8 mouse cellular contexts compared by ENCODE assay signal in the genomic region with DNA sequence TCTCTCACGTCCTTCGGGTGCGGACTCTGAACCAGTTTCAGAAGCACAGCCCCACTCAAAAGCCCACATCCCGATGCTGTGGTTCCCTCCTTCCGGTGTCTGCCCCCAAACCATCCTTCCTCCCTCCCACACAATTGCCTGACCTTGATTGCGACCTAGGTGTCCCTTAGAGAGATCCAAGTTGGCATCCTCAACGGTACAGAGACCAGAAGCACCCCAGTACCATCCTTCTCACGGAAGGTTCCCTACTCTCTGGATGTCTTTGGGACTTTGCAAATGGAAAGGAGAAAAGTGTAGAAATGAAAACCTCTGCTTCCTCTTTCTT. TPM values are rescaled to one million over a fixed set of nuclear protein-coding genes. Genes with fewer than 3 reads are reported as not detected.
DNase-seq lines count a peak whose midpoint lies in the region; ATAC-seq and TF ChIP-seq lines count a peak whose summit lies in the region.

No protein-coding gene starts in this region.

- peak overlapping the region; percentile 71 for H3K4me3 ChIP-seq in gastrocnemius, adult 2 months
- peak overlapping the region; percentile 48 for H3K4me3 ChIP-seq in thymus, adult 2 months (ENCODE audit: control insufficient read depth, insufficient read depth, low read length)
- peak overlapping the region; percentile 55 to 81 for H3K4me3 ChIP-seq in liver, embryonic 14.5 days (ENCODE audit: insufficient read depth in 1 of 2, low read depth in 2 of 2, low read length in 2 of 2)

- H3K36me3 ChIP-seq in thymus, adult 2 months (ENCODE audit: control insufficient read depth, insufficient read depth, low read length): no peaks in the 10 kb centered on the region
- H3K36me3 ChIP-seq in liver, embryonic 14.5 days (replicated peaks; ENCODE audit: control insufficient read depth, insufficient read depth, low read depth): no peaks in the 10 kb centered on the region

- H3K9me3 ChIP-seq in liver, embryonic 14.5 days (ENCODE audit: control insufficient read depth, low read length): no peaks in the 10 kb centered on the region

- TF ChIP-seq POLR2A in thymus, adult 2 months (IDR thresholded peaks at IDR 0.05; ENCODE audit: control insufficient read depth, extremely low read depth, insufficient read depth, low read length, poor library complexity): 0 out of 2 replicates have a peak, but pooled peaks have one; percentile 8

- DNase-seq in gastrocnemius, adult 2 months: no peak
- DNase-seq in gastrocnemius, postnatal 36 days: no peak
- DNase-seq in thymus, adult 2 months: peak; percentile 78
- DNase-seq in thymus, postnatal 25 days: no peak
- no peak for DNase-seq in liver, embryonic 14.5 days (ENCODE audit: low read depth in 3 of 3, low spot score in 3 of 3)
- DNase-seq in right cerebral cortex, postnatal 14 days: no peak
- DNase-seq in gastrocnemius, adult 8-10 months (ENCODE audit: low spot score in 2 of 2): no peak
- no peak for DNase-seq in ovary, adult 18-20 months (ENCODE audit: low spot score)

- peak overlapping the region; percentile 90 for H3K27ac ChIP-seq in gastrocnemius, adult 2 months
- H3K27ac ChIP-seq in thymus, adult 2 months (ENCODE audit: control insufficient read depth, insufficient read depth, low read length): peak overlapping the region; percentile 77
- H3K27ac ChIP-seq in liver, embryonic 14.5 days: no peak overlapping the region

- TF ChIP-seq CTCF in gastrocnemius, adult 2 months (IDR thresholded peaks at IDR 0.05): no peak
- 0 out of 2 replicates have a peak, but pooled peaks have one; percentile 15 for TF ChIP-seq CTCF in thymus, adult 2 months (IDR thresholded peaks at IDR 0.05; ENCODE audit: borderline replicate concordance, control insufficient read depth, extremely low read depth, insufficient read depth, low read length, poor library complexity)
- TF ChIP-seq CTCF in liver, embryonic 14.5 days (IDR thresholded peaks at IDR 0.05; ENCODE audit: low read depth): no peak

- peak overlapping the region; percentile 64 for H3K9ac ChIP-seq in liver, embryonic 14.5 days (replicated peaks)

- H3K4me2 ChIP-seq in liver, embryonic 14.5 days (ENCODE audit: low read depth): peak overlapping the region; percentile 66

- H3K4me1 ChIP-seq in thymus, adult 2 months (replicated peaks; ENCODE audit: control insufficient read depth, insufficient read depth, low read length): peaks cover 21% of the 10 kb centered on the region
- peaks cover 0 to 13% of the 10 kb centered on the region in 2 experiments; a peak in 2 of 4 replicates for H3K4me1 ChIP-seq in liver, embryonic 14.5 days (replicated peaks; ENCODE audit: control insufficient read depth in 2 of 2, insufficient read depth in 2 of 2, low read length in 1 of 2)

- no peak for TF ChIP-seq EP300 in liver, embryonic 14.5 days (IDR thresholded peaks at IDR 0.05; ENCODE audit: low read depth)

- intact Hi-C loops in gastrocnemius, adult 2 months (cut with DNase I): loop anchor here (1.0 kb wide), 1 partner anchor 36 kb away; no protein-coding TSS in a partner anchor
- intact Hi-C loops in gastrocnemius, postnatal 36 days (cut with DNase I): loop anchor here (2.0 kb wide), 1 partner anchor 32 kb away; no protein-coding TSS in a partner anchor

- H3K27me3 ChIP-seq in thymus, adult 2 months (ENCODE audit: control insufficient read depth, insufficient read depth, low read length): no peaks in the 10 kb centered on the region
- H3K27me3 ChIP-seq in liver, embryonic 14.5 days (ENCODE audit: control insufficient read depth, insufficient read depth, low read length): no peaks in the 10 kb centered on the region

- no peak; the same call in 1 of the 2 replicates for ATAC-seq in liver, embryonic 14.5 days (ENCODE audit: insufficient read depth)

- 7% methylated on average over 8 of the region's 8 CpGs for WGBS in thymus, adult 2 months
- WGBS in liver, embryonic 14.5 days (ENCODE audit: insufficient replicate concordance): 23% methylated on average over 8 of the region's 8 CpGs

RNA-seq across cellular contexts. Expression of gene Sit1, which starts 5.0 kb away (rescaled TPM):
- not detected for total RNA-seq in gastrocnemius, adult 2 months (2021)
- total RNA-seq in gastrocnemius, postnatal 36 days (2021): not detected
- 187 and 239 TPM in 2 replicates for polyA plus RNA-seq in thymus, adult 2 months (2012; rRNA removed)
- 0.04 TPM in 1 of 2 replicates, not detected in the other for polyA plus RNA-seq in liver, embryonic 14.5 days (2012; rRNA removed)
- not detected in 2 replicates for polyA plus RNA-seq in liver, embryonic 14.5 days (2014; fragmentation: Nextera tagmentation; extraction: Ambion mirVana)
- total RNA-seq in gastrocnemius, adult 8-10 months (2022): not detected

RNA-seq across cellular contexts. Expression of gene Ccdc107, which starts 14.2 kb away (rescaled TPM):
- total RNA-seq in gastrocnemius, adult 2 months (2021): 10 to 100 TPM; 26.3 to 27.8 TPM
- 10 to 100 TPM; 19.8 to 22.4 TPM for total RNA-seq in gastrocnemius, postnatal 36 days (2021)
- 330 and 367 TPM in 2 replicates for polyA plus RNA-seq in thymus, adult 2 months (2012; rRNA removed)
- 11.8 and 27.6 TPM in 2 replicates for polyA plus RNA-seq in liver, embryonic 14.5 days (2012; rRNA removed)
- polyA plus RNA-seq in liver, embryonic 14.5 days (2014; fragmentation: Nextera tagmentation; extraction: Ambion mirVana): 32.1 and 36.7 TPM in 2 replicates
- 10 to 100 TPM; 19.2 to 34.9 (median 25.5) TPM for total RNA-seq in gastrocnemius, adult 8-10 months (2022)

RNA-seq across cellular contexts. Expression of gene Arhgef39, which starts 21.0 kb away (rescaled TPM):
- total RNA-seq in gastrocnemius, adult 2 months (2021): not detected
- under 1 TPM in 1 of 2 experiments, not detected in 1; 0.32 TPM for total RNA-seq in gastrocnemius, postnatal 36 days (2021)
- polyA plus RNA-seq in thymus, adult 2 months (2012; rRNA removed): 105 and 108 TPM in 2 replicates
- 37.5 and 42.5 TPM in 2 replicates for polyA plus RNA-seq in liver, embryonic 14.5 days (2012; rRNA removed)
- polyA plus RNA-seq in liver, embryonic 14.5 days (2014; fragmentation: Nextera tagmentation; extraction: Ambion mirVana): 23.4 and 24.7 TPM in 2 replicates
- not detected for total RNA-seq in gastrocnemius, adult 8-10 months (2022)

RNA-seq across cellular contexts. Expression of gene Cd72, which starts 24.1 kb away (rescaled TPM):
- not detected for total RNA-seq in gastrocnemius, adult 2 months (2021)
- not detected for total RNA-seq in gastrocnemius, postnatal 36 days (2021)
- 9.8 and 10.8 TPM in 2 replicates for polyA plus RNA-seq in thymus, adult 2 months (2012; rRNA removed)
- polyA plus RNA-seq in liver, embryonic 14.5 days (2012; rRNA removed): 0.11 and 0.31 TPM in 2 replicates
- 0.74 and 0.95 TPM in 2 replicates for polyA plus RNA-seq in liver, embryonic 14.5 days (2014; fragmentation: Nextera tagmentation; extraction: Ambion mirVana)
- total RNA-seq in gastrocnemius, adult 8-10 months (2022): not detected

RNA-seq across cellular contexts. Expression of gene Car9, which starts 28.3 kb away (rescaled TPM):
- 1 to 10 TPM; 3.7 to 4.8 TPM for total RNA-seq in gastrocnemius, adult 2 months (2021)
- 1 to 10 TPM; 3.4 to 4.4 TPM for total RNA-seq in gastrocnemius, postnatal 36 days (2021)
- polyA plus RNA-seq in thymus, adult 2 months (2012; rRNA removed): 2.5 and 2.9 TPM in 2 replicates
- 0.75 and 0.84 TPM in 2 replicates for polyA plus RNA-seq in liver, embryonic 14.5 days (2012; rRNA removed)
- 0.32 and 0.59 TPM in 2 replicates for polyA plus RNA-seq in liver, embryonic 14.5 days (2014; fragmentation: Nextera tagmentation; extraction: Ambion mirVana)
- total RNA-seq in gastrocnemius, adult 8-10 months (2022): 1 to 10 TPM; 3.2 to 8.8 (median 3.8) TPM
